Mouse (Mus musculus) olfactory bulb, adult 2 months (tissue): ENCODE measurements around the gene Ophn1.

Experiments
- CTCF ChIP-seq: fragments of 200-500 bp; IDR thresholded peaks from 2 replicates; pipeline ENCODE4 v1.5.1; 2012; ENCODE audit warnings: low read depth, mild to moderate bottlenecking, low read length, moderate library complexity; ENCODE audit not compliant: insufficient read depth
- POLR2A ChIP-seq: fragments of 200-500 bp; IDR thresholded peaks from 2 replicates; pipeline ENCODE4 v1.6.1; 2012; ENCODE audit warnings: mild to moderate bottlenecking, low read depth, low read length, moderate library complexity; ENCODE audit not compliant: insufficient read depth

DNA sequence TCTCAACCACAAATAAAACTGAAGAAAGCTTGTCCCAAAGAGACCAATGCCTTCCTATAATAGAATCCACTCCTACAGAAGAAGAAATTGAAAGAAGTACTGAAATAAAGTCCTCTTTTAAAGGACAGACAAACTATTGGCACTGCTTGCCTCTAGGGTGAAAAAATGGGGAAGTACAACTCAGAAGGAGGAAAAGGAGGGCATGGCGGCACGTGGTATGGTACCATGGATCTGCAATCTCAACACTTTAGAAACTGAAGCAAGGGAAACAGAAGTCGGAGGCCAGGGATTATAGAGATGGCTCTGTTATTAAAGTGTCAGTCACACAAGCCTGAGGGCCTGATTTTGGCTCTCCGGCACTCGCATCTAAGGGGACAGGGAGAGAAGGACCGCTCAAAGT lies 10.5 kb downstream of the Ophn1 start:
- TF ChIP-seq POLR2A (no peak), CTCF (no peak)
